Mouse (Mus musculus): ENCODE data around the gene Actl6a.

GRCm38 (mm10) chr3:32725951-32726350, 19.9 kb downstream of the Actl6a start:
- TF ChIP-seq CTCF (IDR thresholded peaks at IDR 0.05; ENCODE audit: extremely low read depth, insufficient read length, insufficient replicate concordance, low read depth, low read length) (no peak), POLR2A (IDR thresholded peaks at IDR 0.05; ENCODE audit: low read depth, low read length) (no peak)

Measured in small intestine, adult 2 months (tissue).